Mouse (Mus musculus) ES-CJ7 (cell line): Measurements from ENCODE around the gene Gm13698.
"Not testable (repeated sequence)": the region's sequence is repeated elsewhere in the genome, so short reads cannot be mapped to it uniquely, and the experiment has no call there.

Source experiments
- DNase-seq: peaks from one replicate; pipeline ENCODE4 v3.0.0; 2011; ENCODE audit warnings: low read depth, low spot score

The Gm13698 gene

DNA sequence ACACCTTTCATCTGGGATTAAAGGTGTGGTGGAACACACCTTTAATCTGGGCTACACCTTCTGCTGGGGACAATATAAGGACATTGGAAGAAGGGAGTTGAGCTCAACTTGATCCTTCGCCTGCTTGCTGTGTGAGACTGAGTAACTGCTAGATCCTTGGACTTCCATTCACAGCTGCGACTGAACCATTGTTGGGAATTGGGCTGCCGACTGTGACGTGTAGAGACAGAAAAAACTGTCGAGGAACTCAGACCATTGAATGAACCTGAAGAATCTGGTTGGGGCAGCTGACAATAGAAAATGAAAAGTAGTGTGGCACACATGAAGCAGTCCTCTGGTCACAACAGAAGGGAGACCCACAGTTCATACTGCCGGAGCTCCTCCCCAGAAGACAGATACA is at the start of gene Gm13698:
TSS of gene Gm13698 (plus strand) at position 301 of the 400 bp plus-strand sequence.
- DNase-seq: not testable (repeated sequence)

DNA sequence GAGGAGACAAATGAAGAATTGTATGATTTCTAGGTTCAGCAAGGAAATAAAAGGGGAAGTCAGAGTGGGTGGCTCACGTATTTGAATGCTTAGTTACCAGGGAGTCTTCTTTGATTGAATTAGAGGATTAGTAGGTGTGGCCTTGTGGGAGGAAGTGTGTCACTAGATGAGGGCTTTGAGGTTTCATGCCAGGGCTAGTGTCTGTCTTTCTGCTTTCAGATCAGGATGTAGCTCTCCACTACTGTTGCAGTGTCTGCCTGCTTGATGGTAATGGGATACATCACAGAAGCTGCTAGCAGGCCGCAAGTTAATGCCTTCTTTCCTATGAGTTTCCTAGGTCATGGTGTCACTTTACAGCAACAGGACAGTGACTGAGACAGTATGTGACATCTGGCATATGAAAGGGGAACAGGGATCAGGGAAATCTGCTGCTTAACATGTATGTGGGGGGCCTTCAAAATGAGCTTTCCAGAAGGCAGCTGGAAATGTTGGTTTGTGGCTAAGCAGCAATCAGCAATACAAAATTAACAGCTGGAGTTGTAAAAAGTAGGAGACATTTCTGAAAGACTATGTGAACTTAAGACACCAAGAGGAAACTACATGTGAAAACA is 25.9 kb upstream of the Gm13698 start:
- no peak for DNase-seq

DNA sequence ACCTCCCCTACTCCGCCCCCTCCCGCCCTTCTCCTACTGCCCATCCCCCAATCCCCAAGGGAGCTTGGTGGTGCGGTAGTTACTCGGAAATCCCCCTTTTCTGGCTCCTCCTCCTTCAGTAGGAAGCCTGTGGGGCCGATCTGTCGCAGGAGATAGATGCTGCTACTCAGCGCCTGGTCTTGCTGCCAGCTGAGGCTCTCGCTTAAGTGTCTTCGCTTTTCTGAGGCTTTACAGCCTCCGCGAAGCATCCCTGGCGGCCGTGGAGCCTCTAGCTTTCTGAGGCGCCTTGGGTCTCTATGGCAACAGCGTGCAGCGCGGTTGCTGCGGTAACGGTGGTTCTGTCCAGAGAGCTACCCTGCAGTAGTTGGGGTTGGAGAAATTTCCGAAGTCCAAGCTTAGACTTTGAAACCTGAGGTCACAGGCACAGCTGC is 14.5 kb upstream of the Gm13698 start, which contains the start of gene Zswim2:
TSS of gene Zswim2 (minus strand) at position 298 of the 431 bp plus-strand sequence.
- DNase-seq: peak; percentile 81

DNA sequence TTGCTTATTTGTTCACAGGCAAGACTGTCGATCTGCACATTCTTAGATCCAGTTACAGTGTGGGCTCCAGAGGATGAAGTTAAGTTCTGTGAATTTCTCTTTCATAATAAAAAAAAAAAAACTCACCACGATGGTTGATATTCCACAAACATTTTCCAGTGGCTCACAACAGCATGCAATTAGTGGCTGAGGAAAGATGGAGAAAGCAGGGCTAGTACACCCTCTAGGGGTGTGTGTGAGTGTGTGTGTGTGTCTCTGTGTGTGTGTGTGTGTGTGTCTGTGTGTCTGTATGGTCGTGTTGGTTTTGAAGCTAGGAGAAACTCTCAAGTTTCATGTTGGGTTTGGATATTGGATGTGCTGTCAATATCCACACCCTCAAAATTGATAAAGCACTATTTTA is 14.1 kb upstream of the Gm13698 start:
- DNase-seq: no peak

DNA sequence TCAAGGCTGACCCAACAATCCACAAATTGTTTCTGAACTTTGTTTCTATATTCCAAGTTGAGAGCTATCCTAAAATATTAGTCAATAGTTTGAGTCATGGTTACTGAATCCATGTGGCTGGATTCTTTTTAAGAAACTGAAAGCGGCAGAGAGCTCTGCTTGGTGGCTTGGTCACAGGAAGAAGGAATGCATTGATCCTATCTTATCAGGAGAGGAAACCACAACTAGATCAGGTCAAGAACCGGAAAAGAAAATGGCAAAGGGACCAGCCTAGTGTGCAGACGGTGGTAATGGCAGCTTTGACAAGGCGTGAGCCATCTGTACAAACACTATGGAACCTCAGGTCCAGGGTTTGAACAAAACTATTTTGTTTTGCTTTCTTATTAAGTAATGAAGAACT is 13.7 kb upstream of the Gm13698 start:
- no peak for DNase-seq

DNA sequence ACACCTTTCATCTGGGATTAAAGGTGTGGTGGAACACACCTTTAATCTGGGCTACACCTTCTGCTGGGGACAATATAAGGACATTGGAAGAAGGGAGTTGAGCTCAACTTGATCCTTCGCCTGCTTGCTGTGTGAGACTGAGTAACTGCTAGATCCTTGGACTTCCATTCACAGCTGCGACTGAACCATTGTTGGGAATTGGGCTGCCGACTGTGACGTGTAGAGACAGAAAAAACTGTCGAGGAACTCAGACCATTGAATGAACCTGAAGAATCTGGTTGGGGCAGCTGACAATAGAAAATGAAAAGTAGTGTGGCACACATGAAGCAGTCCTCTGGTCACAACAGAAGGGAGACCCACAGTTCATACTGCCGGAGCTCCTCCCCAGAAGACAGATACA is 5.7 kb downstream of the Gm13698 start, which contains the start of gene Gm13693:
TSS of gene Gm13693 (plus strand) at position 301 of the 400 bp plus-strand sequence.
- not testable (repeated sequence) for DNase-seq

DNA sequence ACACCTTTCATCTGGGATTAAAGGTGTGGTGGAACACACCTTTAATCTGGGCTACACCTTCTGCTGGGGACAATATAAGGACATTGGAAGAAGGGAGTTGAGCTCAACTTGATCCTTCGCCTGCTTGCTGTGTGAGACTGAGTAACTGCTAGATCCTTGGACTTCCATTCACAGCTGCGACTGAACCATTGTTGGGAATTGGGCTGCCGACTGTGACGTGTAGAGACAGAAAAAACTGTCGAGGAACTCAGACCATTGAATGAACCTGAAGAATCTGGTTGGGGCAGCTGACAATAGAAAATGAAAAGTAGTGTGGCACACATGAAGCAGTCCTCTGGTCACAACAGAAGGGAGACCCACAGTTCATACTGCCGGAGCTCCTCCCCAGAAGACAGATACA is 11.5 kb downstream of the Gm13698 start, which contains the start of gene Gm13695:
TSS of gene Gm13695 (plus strand) at position 301 of the 400 bp plus-strand sequence.
- not testable (repeated sequence) for DNase-seq

DNA sequence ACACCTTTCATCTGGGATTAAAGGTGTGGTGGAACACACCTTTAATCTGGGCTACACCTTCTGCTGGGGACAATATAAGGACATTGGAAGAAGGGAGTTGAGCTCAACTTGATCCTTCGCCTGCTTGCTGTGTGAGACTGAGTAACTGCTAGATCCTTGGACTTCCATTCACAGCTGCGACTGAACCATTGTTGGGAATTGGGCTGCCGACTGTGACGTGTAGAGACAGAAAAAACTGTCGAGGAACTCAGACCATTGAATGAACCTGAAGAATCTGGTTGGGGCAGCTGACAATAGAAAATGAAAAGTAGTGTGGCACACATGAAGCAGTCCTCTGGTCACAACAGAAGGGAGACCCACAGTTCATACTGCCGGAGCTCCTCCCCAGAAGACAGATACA is 17.3 kb downstream of the Gm13698 start, which contains the start of gene Gm13696:
TSS of gene Gm13696 (plus strand) at position 301 of the 400 bp plus-strand sequence.
- DNase-seq: not testable (repeated sequence)

DNA sequence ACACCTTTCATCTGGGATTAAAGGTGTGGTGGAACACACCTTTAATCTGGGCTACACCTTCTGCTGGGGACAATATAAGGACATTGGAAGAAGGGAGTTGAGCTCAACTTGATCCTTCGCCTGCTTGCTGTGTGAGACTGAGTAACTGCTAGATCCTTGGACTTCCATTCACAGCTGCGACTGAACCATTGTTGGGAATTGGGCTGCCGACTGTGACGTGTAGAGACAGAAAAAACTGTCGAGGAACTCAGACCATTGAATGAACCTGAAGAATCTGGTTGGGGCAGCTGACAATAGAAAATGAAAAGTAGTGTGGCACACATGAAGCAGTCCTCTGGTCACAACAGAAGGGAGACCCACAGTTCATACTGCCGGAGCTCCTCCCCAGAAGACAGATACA is 23.1 kb downstream of the Gm13698 start, which contains the start of gene Gm13694:
TSS of gene Gm13694 (plus strand) at position 301 of the 400 bp plus-strand sequence.
- not testable (repeated sequence) for DNase-seq

DNA sequence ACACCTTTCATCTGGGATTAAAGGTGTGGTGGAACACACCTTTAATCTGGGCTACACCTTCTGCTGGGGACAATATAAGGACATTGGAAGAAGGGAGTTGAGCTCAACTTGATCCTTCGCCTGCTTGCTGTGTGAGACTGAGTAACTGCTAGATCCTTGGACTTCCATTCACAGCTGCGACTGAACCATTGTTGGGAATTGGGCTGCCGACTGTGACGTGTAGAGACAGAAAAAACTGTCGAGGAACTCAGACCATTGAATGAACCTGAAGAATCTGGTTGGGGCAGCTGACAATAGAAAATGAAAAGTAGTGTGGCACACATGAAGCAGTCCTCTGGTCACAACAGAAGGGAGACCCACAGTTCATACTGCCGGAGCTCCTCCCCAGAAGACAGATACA is 28.9 kb downstream of the Gm13698 start, which contains the start of gene Gm13697:
TSS of gene Gm13697 (plus strand) at position 301 of the 400 bp plus-strand sequence.
- DNase-seq: not testable (repeated sequence)

DNA sequence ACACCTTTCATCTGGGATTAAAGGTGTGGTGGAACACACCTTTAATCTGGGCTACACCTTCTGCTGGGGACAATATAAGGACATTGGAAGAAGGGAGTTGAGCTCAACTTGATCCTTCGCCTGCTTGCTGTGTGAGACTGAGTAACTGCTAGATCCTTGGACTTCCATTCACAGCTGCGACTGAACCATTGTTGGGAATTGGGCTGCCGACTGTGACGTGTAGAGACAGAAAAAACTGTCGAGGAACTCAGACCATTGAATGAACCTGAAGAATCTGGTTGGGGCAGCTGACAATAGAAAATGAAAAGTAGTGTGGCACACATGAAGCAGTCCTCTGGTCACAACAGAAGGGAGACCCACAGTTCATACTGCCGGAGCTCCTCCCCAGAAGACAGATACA is 34.8 kb downstream of the Gm13698 start, which contains the start of gene Gm13691:
TSS of gene Gm13691 (plus strand) at position 301 of the 400 bp plus-strand sequence.
- DNase-seq: not testable (repeated sequence)

DNA sequence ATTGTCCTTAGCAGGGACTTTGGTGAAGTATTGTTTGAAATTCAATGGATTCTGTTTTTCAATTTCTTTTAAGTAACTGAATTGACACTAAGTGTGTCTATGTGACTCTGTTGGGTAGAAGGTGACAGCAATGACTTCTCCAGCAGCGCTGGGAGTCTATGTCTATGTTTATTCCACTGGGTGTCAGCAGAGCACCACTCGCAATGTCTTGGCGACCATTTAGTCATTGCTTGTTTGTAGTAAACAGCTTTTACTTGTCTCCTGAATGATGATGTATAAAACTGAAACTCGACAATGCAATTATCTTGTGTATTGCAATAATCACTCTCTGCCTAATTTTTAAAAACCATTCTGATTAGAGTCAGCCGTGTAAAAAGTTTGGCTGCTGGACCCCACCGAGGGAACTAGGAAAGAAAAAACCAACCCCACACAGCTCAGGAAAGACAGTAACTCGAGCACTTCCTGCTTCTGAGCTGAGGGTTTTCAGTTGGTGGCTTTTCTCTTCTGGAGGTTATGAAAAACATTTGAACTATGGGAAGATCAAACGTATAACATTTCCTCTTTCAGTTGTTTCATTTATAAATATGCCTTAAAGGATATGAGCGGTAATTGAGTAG is 38.3 kb downstream of the Gm13698 start:
- not testable (repeated sequence) for DNase-seq

DNA sequence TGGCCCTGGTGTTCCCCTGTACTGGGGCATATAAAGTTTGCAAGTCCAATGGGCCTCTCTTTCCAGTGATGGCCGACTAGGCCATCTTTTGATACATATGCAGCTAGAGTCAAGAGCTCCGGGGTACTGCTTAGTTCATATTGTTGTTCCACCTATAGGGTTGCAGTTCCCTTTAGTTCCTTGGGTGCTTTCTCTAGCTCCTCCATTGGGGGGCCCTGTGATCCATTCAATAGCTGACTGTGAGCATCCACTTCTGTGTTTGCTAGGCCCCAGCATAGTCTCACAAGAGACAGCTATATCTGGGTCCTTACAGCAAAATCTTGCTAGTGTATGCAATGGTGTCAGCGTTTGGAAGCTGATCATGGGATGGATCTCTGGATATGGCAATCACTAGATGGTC is 39.0 kb downstream of the Gm13698 start:
- not testable (repeated sequence) for DNase-seq
